Mouse (Mus musculus): ENCODE measurements at regions not wholly inside any gene's neighbourhood (a gene's known extent, or its start where the extent isn't known, plus 50 kb on each side); places are given as distances from the start of the nearest gene placed in this dataset.

- no peak for DNase-seq
- intact Hi-C loops (cut with DNase I), result no loop called here
These were observed 117.4 kb upstream of the Otud4 start for GRCm38 (mm10) chr8:79522040-79522439.

GRCm38 (mm10) chr8:79518966-79519365 is 119.6 kb upstream of the Smad1 start:
- intact Hi-C loops (cut with DNase I), result no loop called here
- peak; percentile 20 to 28 for DNase-seq

GRCm38 (mm10) chr8:79515282-79515783 is 116.0 kb upstream of the Smad1 start:
- intact Hi-C loops (cut with DNase I), result no loop called here

GRCm38 (mm10) chr8:79514655-79515278 is 115.4 kb upstream of the Smad1 start:
- intact Hi-C loops (cut with DNase I), result no loop called here
- no peak for DNase-seq

More at GRCm38 (mm10) chr8:79515282-79515783, 116.0 kb upstream of the Smad1 start:
- DNase-seq, result no peak

GRCm38 (mm10) chr8:79508597-79508996 is 109.3 kb upstream of the Smad1 start:
- no peak for DNase-seq
- intact Hi-C loops (cut with DNase I), result no loop called here

GRCm38 (mm10) chr8:79505381-79505780 is 106.1 kb upstream of the Smad1 start:
- no peak for DNase-seq
- intact Hi-C loops (cut with DNase I), result no loop called here

GRCm38 (mm10) chr8:79503906-79504305 is 104.6 kb upstream of the Smad1 start:
- DNase-seq, result no peak
- intact Hi-C loops (cut with DNase I), result no loop called here

- intact Hi-C loops (cut with DNase I), result no loop called here
- DNase-seq, result no peak
These were observed 102.7 kb upstream of the Smad1 start for GRCm38 (mm10) chr8:79502062-79502461.

GRCm38 (mm10) chr8:79501238-79501637 is 101.9 kb upstream of the Smad1 start:
- no peak for DNase-seq
- intact Hi-C loops (cut with DNase I), result no loop called here

GRCm38 (mm10) chr8:79499258-79499657 is 99.9 kb upstream of the Smad1 start:
- no peak for DNase-seq
- intact Hi-C loops (cut with DNase I), result no loop called here

- intact Hi-C loops (cut with DNase I), result no loop called here
- DNase-seq, result no peak
These were observed 99.3 kb upstream of the Smad1 start for GRCm38 (mm10) chr8:79498611-79499010.

- no peak for DNase-seq
These were observed 91.9 kb upstream of the Smad1 start for GRCm38 (mm10) chr8:79491156-79491698.

GRCm38 (mm10) chr8:79490739-79491138 is 91.4 kb upstream of the Smad1 start:
- no peak for DNase-seq
- intact Hi-C loops (cut with DNase I), result no loop called here

More at GRCm38 (mm10) chr8:79491156-79491698, 91.9 kb upstream of the Smad1 start:
- intact Hi-C loops (cut with DNase I), result no loop called here

- intact Hi-C loops (cut with DNase I), result loop anchor here (2.0 kb wide), 1 partner anchor 190 kb away; no protein-coding TSS in a partner anchor
- no peak for DNase-seq
These were observed 89.5 kb upstream of the Smad1 start for GRCm38 (mm10) chr8:79488861-79489260.

GRCm38 (mm10) chr8:79487597-79487996 is 88.3 kb upstream of the Smad1 start:
- DNase-seq, result no peak
- intact Hi-C loops (cut with DNase I), result no loop called here

- intact Hi-C loops (cut with DNase I), result no loop called here
- no peak for DNase-seq
These were observed 80.0 kb upstream of the Smad1 start for GRCm38 (mm10) chr8:79479326-79479725.

- DNase-seq, result no peak
- intact Hi-C loops (cut with DNase I), result no loop called here
These were observed 76.7 kb upstream of the Smad1 start for GRCm38 (mm10) chr8:79476012-79476411.

GRCm38 (mm10) chr8:79474679-79475078 is 75.4 kb upstream of the Smad1 start:
- intact Hi-C loops (cut with DNase I), result no loop called here
- DNase-seq, result no peak

GRCm38 (mm10) chr8:79452101-79452500 is 52.8 kb upstream of the Smad1 start:
- DNase-seq, result no peak
- intact Hi-C loops (cut with DNase I), result no loop called here

- no peak for DNase-seq
- intact Hi-C loops (cut with DNase I), result no loop called here
These were observed 50.1 kb upstream of the Smad1 start for GRCm38 (mm10) chr8:79449453-79449852.

Measured in gastrocnemius, postnatal 36 days (tissue).